In genomic region chr10:110317275-110317674, GRCm38 (mm10) we compare ENCODE assay signal across 18 mouse cellular contexts.
"Had no signal": no experiment of that assay in that cellular context is flagged by ENCODE, and none has a peak within 500 bp of the region (broad histone marks: within the 10 kb centered on the region; RNA-seq: fewer than 3 reads in every experiment).

No protein-coding gene starts in this region.

- H3K4me2 ChIP-seq: limb, embryonic 12.5 days; limb, embryonic 15.5 days; liver, embryonic 11.5 days; midbrain, embryonic 12.5 days; midbrain, embryonic 15.5 days; neural tube, embryonic 12.5 days; neural tube, embryonic 15.5 days had no signal

- H3K36me3 ChIP-seq: limb, embryonic 12.5 days; limb, embryonic 15.5 days; midbrain, embryonic 12.5 days; midbrain, embryonic 15.5 days; neural tube, embryonic 12.5 days; neural tube, embryonic 15.5 days had no signal

- H3K27me3 ChIP-seq: limb, embryonic 12.5 days; limb, embryonic 15.5 days; midbrain, embryonic 12.5 days; midbrain, embryonic 15.5 days; neural tube, embryonic 12.5 days; neural tube, embryonic 15.5 days had no signal

- H3K27ac ChIP-seq: limb, embryonic 12.5 days; limb, embryonic 15.5 days; liver, embryonic 14.5 days; macrophage; midbrain, embryonic 12.5 days; midbrain, embryonic 15.5 days; neural tube, embryonic 12.5 days; neural tube, embryonic 15.5 days had no signal

- H3K9me3 ChIP-seq: limb, embryonic 15.5 days; midbrain, embryonic 15.5 days; neural tube, embryonic 15.5 days had no signal

- H3K4me1 ChIP-seq: limb, embryonic 12.5 days; limb, embryonic 15.5 days; midbrain, embryonic 12.5 days had no signal

- H3K9ac ChIP-seq: limb, embryonic 12.5 days; limb, embryonic 15.5 days; liver, embryonic 14.5 days; liver, postnatal 0 days; midbrain, embryonic 12.5 days; midbrain, embryonic 15.5 days; neural tube, embryonic 12.5 days; neural tube, embryonic 15.5 days had no signal

- DNase-seq: kidney, postnatal 10 days; kidney, postnatal 4 days; left cerebral cortex, postnatal 4 days; liver, postnatal 0 days; lung, postnatal 14 days; retina, postnatal 1 day; thymus, adult 18-20 months; thymus, postnatal 36 days had no signal

- ATAC-seq: intestine, postnatal 0 days; liver, postnatal 0 days; midbrain, embryonic 15.5 days had no signal

- H3K4me3 ChIP-seq: limb, embryonic 12.5 days; limb, embryonic 15.5 days; midbrain, embryonic 12.5 days; midbrain, embryonic 15.5 days; neural tube, embryonic 12.5 days; neural tube, embryonic 15.5 days had no signal
